Mouse (Mus musculus): Measurements from ENCODE around the gene Flt1.

DNA sequence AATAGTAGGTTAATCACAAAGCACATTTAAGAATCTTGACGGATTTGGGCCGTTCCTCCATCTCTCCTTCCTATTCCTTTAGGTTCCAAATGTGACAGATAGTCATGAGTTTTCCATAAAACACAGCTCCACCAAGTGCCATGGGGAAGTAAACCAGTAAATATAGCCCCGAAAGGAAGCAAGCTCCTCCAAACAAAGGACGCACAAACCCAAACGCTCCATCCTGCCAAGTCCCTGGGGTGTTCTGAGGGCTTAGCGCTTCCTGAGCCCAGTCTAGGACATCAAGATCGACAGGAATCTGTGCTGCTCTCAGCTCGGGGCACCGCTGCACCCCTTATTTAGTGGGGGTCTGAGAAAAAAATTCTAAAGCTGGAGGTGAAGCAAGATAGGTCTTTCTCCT lies 141.2 kb downstream of the Flt1 start:
- TF ChIP-seq CTCF (IDR thresholded peaks at IDR 0.05; ENCODE audit: extremely low read depth, insufficient read length, insufficient replicate concordance, low read depth, low read length) = no peak
- no peak for TF ChIP-seq POLR2A (IDR thresholded peaks at IDR 0.05; ENCODE audit: low read depth, low read length)
